Mouse (Mus musculus): ENCODE results near the gene Med19.

DNA sequence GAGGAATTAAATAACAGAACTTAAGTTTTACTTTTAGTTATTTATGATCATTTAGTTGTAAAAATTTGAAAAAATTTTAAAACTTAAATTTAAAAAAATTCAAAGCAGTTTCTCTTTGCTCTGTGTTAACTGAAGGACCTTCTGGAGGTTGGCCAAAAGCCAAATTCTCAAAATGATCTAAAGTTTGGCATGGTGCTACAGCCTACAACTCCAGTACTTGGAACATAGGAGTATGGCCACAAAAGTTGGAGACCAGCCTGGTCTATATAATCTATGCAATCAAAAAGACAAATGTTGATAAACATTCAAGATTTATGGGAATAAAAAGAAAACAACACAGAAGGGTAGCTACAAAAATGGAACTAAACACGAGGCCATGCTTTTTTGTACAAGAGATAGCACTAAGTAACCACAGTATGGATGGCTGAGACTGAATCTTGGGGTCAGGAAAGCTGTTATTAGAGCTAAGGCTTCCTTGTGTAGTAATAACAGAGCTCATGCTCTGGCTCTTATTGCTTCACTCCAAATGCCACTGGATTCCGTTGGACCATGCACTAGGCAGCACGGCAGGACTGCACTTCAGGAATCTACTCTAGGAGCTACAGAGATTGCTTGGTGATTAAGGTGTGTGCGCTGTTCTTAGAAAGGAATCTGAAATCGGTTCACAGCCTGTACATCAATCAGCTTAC lies 16.9 kb downstream of the Med19 start:
- TF ChIP-seq CTCF (IDR thresholded peaks at IDR 0.05; ENCODE audit: extremely low read depth, insufficient read length, insufficient replicate concordance, low read depth, low read length): no peak
- TF ChIP-seq POLR2A (IDR thresholded peaks at IDR 0.05; ENCODE audit: low read depth, low read length): no peak
